Mouse (Mus musculus) midbrain, embryonic 16.5 days (tissue): Measurements from ENCODE around the gene Ccdc106. TPM values are rescaled to one million over a fixed set of nuclear protein-coding genes. Genes with fewer than 3 reads are reported as not detected.

Source experiments
- ATAC-seq: fragments of 200-750 bp; cut with Nextera tagmentation; 2 replicates; pipeline ENCODE4 v1.8.0; 2017; ENCODE audit warnings: moderate TSS enrichment
- H3K27ac ChIP-seq: fragments of 300-500 bp; sonication (generic); 2 replicates; pipeline ENCODE4 v1.5.1; 2014; ENCODE audit warnings: mild to moderate bottlenecking, low read length, mixed read lengths
- H3K27me3 ChIP-seq: fragments of 300-500 bp; sonication (generic); 2 replicates; pipeline ENCODE4 v1.6.1; 2014; ENCODE audit warnings: low read depth, low read length, mixed read lengths; ENCODE audit not compliant: control insufficient read depth, insufficient read depth
- H3K36me3 ChIP-seq: fragments of 300-500 bp; sonication (generic); 2 replicates; pipeline ENCODE4 v1.6.1; 2014; ENCODE audit warnings: mild to moderate bottlenecking, low read length, moderate library complexity, mixed read lengths; ENCODE audit not compliant: control insufficient read depth, insufficient read depth
- H3K4me1 ChIP-seq: fragments of 300-500 bp; sonication (generic); 2 replicates; pipeline ENCODE4 v1.6.1; 2014; ENCODE audit warnings: mild to moderate bottlenecking, low read length, mixed read lengths; ENCODE audit not compliant: control insufficient read depth, insufficient read depth
- H3K4me2 ChIP-seq: fragments of 300-500 bp; sonication (generic); 2 replicates; pipeline ENCODE4 v1.6.1; 2014; ENCODE audit warnings: mild to moderate bottlenecking, low read length, mixed read lengths
- H3K4me3 ChIP-seq: fragments of 300-500 bp; sonication (generic); 2 replicates; pipeline ENCODE4 v1.5.1; 2014; ENCODE audit warnings: low read depth, mild to moderate bottlenecking, low read length, moderate library complexity, mixed read lengths
- H3K9ac ChIP-seq: fragments of 300-500 bp; sonication (generic); 2 replicates; pipeline ENCODE4 v1.6.1; 2014; ENCODE audit warnings: low read depth, low read length, mixed read lengths
- H3K9me3 ChIP-seq: fragments of 300-500 bp; sonication (generic); replicated peaks from 2 replicates; pipeline ENCODE4 v1.6.1; 2014; ENCODE audit warnings: mild to moderate bottlenecking, low read length, mixed read lengths; ENCODE audit not compliant: control insufficient read depth, poor library complexity, severe bottlenecking
- WGBS: fragments of 180-500 bp; shearing (Covaris S2); extraction: QIAGEN DNeasy Blood & Tissue Kit; methylation state at CpG from one replicate; pipeline ENCODE4 v1.1.7; 2014; 5-methylcytosine and 5-hydroxymethylcytosine counted together
- polyA plus RNA-seq: library from polyadenylated mRNA; unstranded; fragments of >200 nt; fragmentation: Nextera tagmentation; extraction: Ambion mirVana; gene quantifications from 2 replicates; pipeline ENCODE4 v1.2.1, GENCODE M21; 2015

Ccdc106 gene
- polyA plus RNA-seq, 1 experiment from 2014 or later: 73.1 TPM

- H3K27ac ChIP-seq: no peak overlapping the region
Observed at GRCm38 (mm10) chr7:5052931-5053343, 32.6 kb downstream of the Ccdc106 start.

GRCm38 (mm10) chr7:5053456-5054179, 33.3 kb downstream of the Ccdc106 start:
- WGBS: 8% methylated on average over 32 of the region's 32 CpGs
- Histone ChIP-seq H3K4me2 (peak overlapping the region; percentile 71), H3K27ac (peak overlapping the region; percentile 53; the same call in 1 of the 2 replicates), H3K4me1 (peaks cover 59% of the 10 kb centered on the region), H3K9ac (peak overlapping the region; percentile 95), H3K36me3 (no peaks in the 10 kb centered on the region), H3K4me3 (peak overlapping the region; percentile 79), H3K27me3 (peaks cover 15% of the 10 kb centered on the region), H3K9me3 (no peaks in the 10 kb centered on the region)
- ATAC-seq: no peak

More at GRCm38 (mm10) chr7:5052931-5053343, 32.6 kb downstream of the Ccdc106 start:
- ATAC-seq: no peak
- WGBS: 3% methylated on average over 44 of the region's 45 CpGs
- peaks cover 15% of the 10 kb centered on the region for H3K27me3 ChIP-seq
- no peaks in the 10 kb centered on the region for H3K9me3 ChIP-seq
- H3K9ac ChIP-seq: peak overlapping the region; percentile 95
- peak overlapping the region; percentile 71 for H3K4me2 ChIP-seq
- peaks cover 56% of the 10 kb centered on the region for H3K4me1 ChIP-seq
- no peaks in the 10 kb centered on the region for H3K36me3 ChIP-seq
- H3K4me3 ChIP-seq: peak overlapping the region; percentile 79

GRCm38 (mm10) chr7:5056651-5057263, 36.4 kb downstream of the Ccdc106 start:
- WGBS: 2% methylated on average over 54 of the region's 55 CpGs
- Histone ChIP-seq H3K4me1 (peaks cover 71% of the 10 kb centered on the region), H3K27me3 (peaks cover 15% of the 10 kb centered on the region), H3K9me3 (no peaks in the 10 kb centered on the region), H3K36me3 (no peaks in the 10 kb centered on the region), H3K4me3 (peak overlapping the region; percentile 76), H3K9ac (peak overlapping the region; percentile 80), H3K27ac (peak overlapping the region; percentile 84), H3K4me2 (peak overlapping the region; percentile 93)
- peak; percentile 21 for ATAC-seq

GRCm38 (mm10) chr7:5057381-5057780, 37.0 kb downstream of the Ccdc106 start:
- WGBS: 25% methylated on average over 8 of the region's 8 CpGs

GRCm38 (mm10) chr7:5057804-5058203, 37.5 kb downstream of the Ccdc106 start:
- Histone ChIP-seq H3K4me2 (peak overlapping the region; percentile 93), H3K4me1 (peaks cover 63% of the 10 kb centered on the region), H3K36me3 (no peaks in the 10 kb centered on the region), H3K4me3 (peak overlapping the region; percentile 76), H3K27me3 (peaks cover 15% of the 10 kb centered on the region), H3K9me3 (no peaks in the 10 kb centered on the region), H3K9ac (peak overlapping the region; percentile 80), H3K27ac (peak overlapping the region; percentile 11; the same call in 1 of the 2 replicates)
- 32% methylated on average over 11 of the region's 11 CpGs for WGBS
- ATAC-seq: no peak

More at GRCm38 (mm10) chr7:5057381-5057780, 37.0 kb downstream of the Ccdc106 start:
- no peak for ATAC-seq
- Histone ChIP-seq H3K36me3 (no peaks in the 10 kb centered on the region), H3K4me1 (peaks cover 67% of the 10 kb centered on the region), H3K9me3 (no peaks in the 10 kb centered on the region), H3K9ac (peak overlapping the region; percentile 80), H3K27ac (peak overlapping the region; percentile 84), H3K4me2 (peak overlapping the region; percentile 93), H3K27me3 (peaks cover 15% of the 10 kb centered on the region), H3K4me3 (peak overlapping the region; percentile 76)

GRCm38 (mm10) chr7:5058631-5059030, 38.3 kb downstream of the Ccdc106 start:
- H3K27ac ChIP-seq: no peak overlapping the region
- 93% methylated on average over 1 of the region's 1 CpGs for WGBS
- H3K9ac ChIP-seq: no peak overlapping the region
- H3K4me2 ChIP-seq: no peak overlapping the region
- H3K36me3 ChIP-seq: no peaks in the 10 kb centered on the region
- H3K9me3 ChIP-seq: no peaks in the 10 kb centered on the region
- H3K4me1 ChIP-seq: peaks cover 60% of the 10 kb centered on the region
- peaks cover 15% of the 10 kb centered on the region for H3K27me3 ChIP-seq
- H3K4me3 ChIP-seq: no peak overlapping the region
- no peak for ATAC-seq

- Histone ChIP-seq H3K4me3 (no peak overlapping the region), H3K36me3 (no peaks in the 10 kb centered on the region), H3K27ac (peak overlapping the region; percentile 99), H3K27me3 (peaks cover 13% of the 10 kb centered on the region), H3K9me3 (no peaks in the 10 kb centered on the region), H3K9ac (peak overlapping the region; percentile 84), H3K4me2 (no peak overlapping the region), H3K4me1 (peaks cover 60% of the 10 kb centered on the region)
- ATAC-seq: no peak
- 88% methylated on average over 12 of the region's 12 CpGs for WGBS
Observed at GRCm38 (mm10) chr7:5059421-5059820, 39.1 kb downstream of the Ccdc106 start.

GRCm38 (mm10) chr7:5060239-5060731, 39.9 kb downstream of the Ccdc106 start:
- H3K4me3 ChIP-seq: peak overlapping the region; percentile 61
- peak overlapping the region; percentile 99 for H3K27ac ChIP-seq
- H3K9me3 ChIP-seq: no peaks in the 10 kb centered on the region
- H3K4me1 ChIP-seq: peaks cover 53% of the 10 kb centered on the region
- H3K36me3 ChIP-seq: no peaks in the 10 kb centered on the region
- 2% methylated on average over 27 of the region's 27 CpGs for WGBS
- peak; percentile 3; the same call in 1 of the 2 replicates for ATAC-seq
- peak overlapping the region; percentile 84 for H3K9ac ChIP-seq
- peak overlapping the region; percentile 83 for H3K4me2 ChIP-seq
- peaks cover 4% of the 10 kb centered on the region; the same call in 1 of the 2 replicates for H3K27me3 ChIP-seq
